Mouse (Mus musculus) Patski (cell line): ENCODE measurements at regions not wholly inside any gene's neighbourhood (a gene's known extent, or its start where the extent isn't known, plus 50 kb on each side); places are given as distances from the start of the nearest gene placed in this dataset.

ENCODE experiments used
- ATAC-seq: fragments of 100-300 bp; one replicate; pipeline ENCODE4 v1.8.0; 2021
- CTCF ChIA-PET: fragments of 350-600 bp; sonication (Branson Sonifier 250); formaldehyde crosslinking; loops from one replicate; lab custom pipeline; 2022; ENCODE audit warnings: inconsistent platforms; lab: Charles Lee
- POLR2A ChIA-PET: fragments of 350-600 bp; sonication (Branson Sonifier 250); formaldehyde crosslinking; loops from one replicate; lab custom pipeline; 2022; ENCODE audit warnings: antibody characterized with exemption, inconsistent platforms; lab: Charles Lee
- DNase-seq: peaks from one replicate; pipeline ENCODE4 v3.0.0-alpha.2; 2011; ENCODE audit warnings: low read depth, low spot score
- H3K27me3 ChIP-seq: fragments of 371-371 bp; one replicate; pipeline ENCODE4 v1.5.1; 2021
- CTCF ChIP-seq: fragments of 100-300 bp; IDR thresholded peaks from one replicate; pipeline ENCODE4 v1.5.1; 2021
- in situ Hi-C: fragments of 300-500 bp; cut with MboI; formaldehyde crosslinking; loops from 3 replicates; pipeline ENCODE4 v1.11.1; 2018; ENCODE audit warnings: low pct_unique_long_range_greater_than_20kb, mixed read lengths

- ATAC-seq (no peak), DNase-seq (no peak)
- CTCF ChIA-PET, result no interaction called here
- TF ChIP-seq CTCF, result no peak
- POLR2A ChIA-PET, result interaction anchor here (0.7 to 1.1 kb wide), 2 partner anchors 162 to 163 kb away, joined by 3 to 5 read pairs; partner anchors contain the start of gene Fam43a
- no peaks in the 10 kb centered on the region for H3K27me3 ChIP-seq
- in situ Hi-C loops, result no loop called here
These were observed 163.5 kb downstream of the Fam43a start for GRCm38 (mm10) chr16:30762898-30763595.

- DNase-seq (no peak), ATAC-seq (no peak)
- no peaks in the 10 kb centered on the region for H3K27me3 ChIP-seq
- in situ Hi-C loops, result no loop called here
- no peak for TF ChIP-seq CTCF
- ChIA-PET CTCF (no interaction called here), POLR2A (no interaction called here)
These were observed 166.1 kb downstream of the Fam43a start for GRCm38 (mm10) chr16:30765591-30765990.

- POLR2A ChIA-PET, result interaction anchor here (0.6 to 0.8 kb wide), 2 partner anchors 40 to 103 kb away, joined by 5 to 12 read pairs; no protein-coding TSS in a partner anchor
- no peak for TF ChIP-seq CTCF
- DNase-seq (no peak), ATAC-seq (no peak)
- in situ Hi-C loops, result no loop called here
- CTCF ChIA-PET, result interaction anchor here (0.8 to 1.1 kb wide), 3 partner anchors 19 to 32 kb away, joined by 3 read pairs; no protein-coding TSS in a partner anchor
- H3K27me3 ChIP-seq, result no peaks in the 10 kb centered on the region
These were observed 169.5 kb downstream of the Fam43a start for GRCm38 (mm10) chr16:30769007-30769442.

GRCm38 (mm10) chr16:30769467-30769866 lies 169.9 kb downstream of the Fam43a start:
- no peak for TF ChIP-seq CTCF
- POLR2A ChIA-PET, result interaction anchor here (0.8 kb wide), 1 partner anchor 102 kb away, joined by 12 read pairs; no protein-coding TSS in a partner anchor
- H3K27me3 ChIP-seq, result no peaks in the 10 kb centered on the region
- ATAC-seq, result no peak
- in situ Hi-C loops, result no loop called here
- CTCF ChIA-PET, result interaction anchor here (0.8 to 1.1 kb wide), 2 partner anchors 24 to 32 kb away, joined by 3 read pairs; no protein-coding TSS in a partner anchor
- no peak for DNase-seq

GRCm38 (mm10) chr16:30772802-30773201 lies 173.3 kb downstream of the Fam43a start:
- in situ Hi-C loops, result no loop called here
- TF ChIP-seq CTCF, result no peak

GRCm38 (mm10) chr16:30774951-30775661 lies 175.6 kb downstream of the Fam43a start:
- CTCF ChIA-PET, result interaction anchor here (1.0 to 2.4 kb wide), 4 partner anchors 9 to 175 kb away, joined by 3 to 7 read pairs (median 4); partner anchors contain the start of gene Fam43a
- DNase-seq (no peak), ATAC-seq (no peak)
- TF ChIP-seq CTCF, result no peak
- POLR2A ChIA-PET, result interaction anchor here (0.5 to 4.7 kb wide), 6 partner anchors 24 to 198 kb away, joined by 3 to 21 read pairs (median 6); no protein-coding TSS in a partner anchor
- H3K27me3 ChIP-seq, result no peaks in the 10 kb centered on the region
- in situ Hi-C loops, result no loop called here

More at GRCm38 (mm10) chr16:30772802-30773201, 173.3 kb downstream of the Fam43a start:
- no peak for ATAC-seq
- POLR2A ChIA-PET, result no interaction called here
- DNase-seq, result no peak
- CTCF ChIA-PET, result no interaction called here
- no peaks in the 10 kb centered on the region for H3K27me3 ChIP-seq

- in situ Hi-C loops, result no loop called here
- ATAC-seq, result peak; percentile 65
- peak; percentile 61 for DNase-seq
- ChIA-PET POLR2A (interaction anchor here (1.1 to 4.7 kb wide), 6 partner anchors 15 to 175 kb away, joined by 3 to 21 read pairs (median 7); no protein-coding TSS in a partner anchor), CTCF (interaction anchor here (1.0 to 2.4 kb wide), 7 partner anchors 14 to 179 kb away, joined by 3 to 7 read pairs (median 4); partner anchors contain the start of gene Fam43a)
- TF ChIP-seq CTCF, result no peak
- H3K27me3 ChIP-seq, result no peaks in the 10 kb centered on the region
These were observed 176.5 kb downstream of the Fam43a start for GRCm38 (mm10) chr16:30775740-30776700.

- in situ Hi-C loops, result no loop called here
- ChIA-PET CTCF (interaction anchor here (0.7 to 2.4 kb wide), 8 partner anchors 14 to 180 kb away, joined by 3 to 7 read pairs (median 4); partner anchors contain the start of gene Fam43a), POLR2A (interaction anchor here (0.6 to 4.7 kb wide), 5 partner anchors 13 to 185 kb away, joined by 3 to 21 read pairs (median 4); no protein-coding TSS in a partner anchor)
- TF ChIP-seq CTCF, result no peak
- DNase-seq, result no peak
- H3K27me3 ChIP-seq, result no peaks in the 10 kb centered on the region
- no peak for ATAC-seq
These were observed 177.9 kb downstream of the Fam43a start for GRCm38 (mm10) chr16:30777416-30777815.

GRCm38 (mm10) chr16:30778078-30778477 lies 178.6 kb downstream of the Fam43a start:
- in situ Hi-C loops, result no loop called here
- no peak for TF ChIP-seq CTCF
- no peaks in the 10 kb centered on the region for H3K27me3 ChIP-seq
- CTCF ChIA-PET, result interaction anchor here (0.7 to 2.1 kb wide), 5 partner anchors 13 to 21 kb away, joined by 3 to 7 read pairs (median 3); no protein-coding TSS in a partner anchor
- ATAC-seq (no peak), DNase-seq (no peak)
- POLR2A ChIA-PET, result interaction anchor here (0.8 to 4.7 kb wide), 4 partner anchors 13 to 179 kb away, joined by 3 to 21 read pairs (median 6); partner anchors contain the start of gene Fam43a
